Mouse (Mus musculus) cerebellum, adult 2 months (tissue): Measurements from ENCODE around the gene Kcng4. TPM values are rescaled to one million over a fixed set of nuclear protein-coding genes. Genes with fewer than 3 reads are reported as not detected.

Experiments
- DNase-seq, 2 experiments: peaks; one replicate each; pipeline ENCODE4 v3.0.0; 2021
- H3K27ac ChIP-seq: fragments of 200-500 bp; 2 replicates; pipeline ENCODE4 v1.5.1; 2012; ENCODE audit warnings: low read length, control low read depth, inconsistent platforms; ENCODE audit not compliant: insufficient read depth
- H3K27me3 ChIP-seq: fragments of 200-500 bp; 2 replicates; pipeline ENCODE4 v1.6.1; 2012; ENCODE audit warnings: inconsistent platforms, mild to moderate bottlenecking, low read length, moderate library complexity; ENCODE audit not compliant: control insufficient read depth, insufficient read depth
- H3K4me1 ChIP-seq: fragments of 200-500 bp; 2 replicates; pipeline ENCODE4 v1.6.1; 2011; ENCODE audit warnings: low read length; ENCODE audit not compliant: control insufficient read depth, insufficient read depth
- H3K4me3 ChIP-seq: fragments of 200-500 bp; replicated peaks from 2 replicates; pipeline ENCODE3; 2011; ENCODE audit warnings: mild to moderate bottlenecking, low read depth, low read length, control low read depth; ENCODE audit not compliant: insufficient read depth
- CTCF ChIP-seq: fragments of 200-500 bp; IDR thresholded peaks from 2 replicates; pipeline ENCODE4 v1.5.1; 2011; ENCODE audit warnings: low read depth, mild to moderate bottlenecking, control low read depth, low read length, moderate library complexity, borderline replicate concordance; ENCODE audit not compliant: insufficient read depth
- POLR2A ChIP-seq: fragments of 200-500 bp; IDR thresholded peaks from 2 replicates; pipeline ENCODE4 v1.6.1; 2011; ENCODE audit warnings: low read length, control low read depth, borderline replicate concordance; ENCODE audit not compliant: insufficient read depth
- WGBS: fragments of 180-500 bp; shearing (Covaris S2); methylation state at CpG from one replicate; pipeline ENCODE4 v1.1.7; 2018; 5-methylcytosine and 5-hydroxymethylcytosine counted together
- polyA plus RNA-seq: library from polyadenylated mRNA; depleted of rRNA; stranded (reverse); fragments of >200 nt; gene quantifications from 2 replicates; pipeline ENCODE4 v1.2.3, GENCODE M21; 2012; rRNA removed

Gene Kcng4
- polyA plus RNA-seq, 1 experiment: 92.6 TPM

DNA sequence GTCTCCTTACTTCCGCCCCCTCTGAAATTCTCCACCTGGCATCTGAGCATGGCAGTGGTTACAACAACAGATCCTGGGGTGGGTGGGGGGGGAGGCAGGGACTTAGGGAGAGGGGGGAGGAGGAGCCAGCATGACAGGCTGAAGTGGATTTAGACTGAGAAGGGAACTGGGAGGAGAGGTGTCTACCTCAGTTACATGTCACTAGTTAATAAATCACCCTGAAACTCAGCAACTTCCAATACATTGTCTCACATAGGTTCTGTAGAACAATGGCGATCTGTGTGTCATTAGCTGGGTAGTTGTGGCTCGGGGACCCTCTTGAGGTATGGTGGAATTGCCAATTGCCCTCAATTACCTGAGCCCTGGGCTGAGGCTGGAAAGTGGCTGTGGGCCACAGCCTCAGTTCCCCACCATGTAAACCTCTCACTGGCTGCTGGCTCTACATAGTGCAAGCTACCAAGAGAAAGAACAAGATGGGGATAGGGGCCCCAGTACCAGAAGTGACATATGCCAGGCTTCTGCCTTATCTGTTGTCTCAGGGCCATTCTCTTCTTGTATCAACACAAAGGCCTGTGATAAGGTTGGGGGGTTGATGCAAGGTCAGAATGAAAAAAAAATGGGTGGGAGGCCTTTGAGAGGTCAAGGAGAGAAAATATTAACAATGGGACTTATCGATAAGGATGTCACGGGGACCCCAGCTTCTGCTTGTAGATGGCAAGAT, 54.9 kb downstream of the Kcng4 start:
- H3K4me3 ChIP-seq: no peak overlapping the region
- no peak overlapping the region for H3K27ac ChIP-seq
- WGBS: 85% methylated on average over 5 of the region's 5 CpGs
- TF ChIP-seq POLR2A: no peak
- no peak for TF ChIP-seq CTCF
- H3K27me3 ChIP-seq: no peaks in the 10 kb centered on the region
- DNase-seq: no peak
- no peaks in the 10 kb centered on the region for H3K4me1 ChIP-seq

DNA sequence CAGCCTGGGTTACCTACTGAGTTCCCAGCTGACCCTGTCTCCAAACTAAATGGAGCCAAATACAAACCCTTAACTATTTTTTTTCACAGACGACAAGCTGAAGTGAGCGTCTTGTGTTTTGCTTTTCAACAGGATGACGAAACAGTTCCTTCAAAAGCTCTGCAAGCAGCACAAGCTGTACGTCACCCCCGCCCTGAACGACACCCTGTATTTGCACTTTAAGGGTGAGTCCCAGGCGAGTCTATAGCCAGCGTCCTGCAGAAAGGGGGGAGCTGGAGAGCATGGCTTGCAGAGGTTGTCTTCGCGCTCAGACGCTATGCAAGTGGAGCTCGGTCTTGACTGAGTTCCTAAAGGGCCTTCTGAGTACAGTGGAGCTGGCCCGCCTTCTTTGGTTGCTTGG, 56.4 kb downstream of the Kcng4 start:
- TF ChIP-seq POLR2A (no peak), CTCF (no peak)
- H3K4me3 ChIP-seq: no peak overlapping the region

DNA sequence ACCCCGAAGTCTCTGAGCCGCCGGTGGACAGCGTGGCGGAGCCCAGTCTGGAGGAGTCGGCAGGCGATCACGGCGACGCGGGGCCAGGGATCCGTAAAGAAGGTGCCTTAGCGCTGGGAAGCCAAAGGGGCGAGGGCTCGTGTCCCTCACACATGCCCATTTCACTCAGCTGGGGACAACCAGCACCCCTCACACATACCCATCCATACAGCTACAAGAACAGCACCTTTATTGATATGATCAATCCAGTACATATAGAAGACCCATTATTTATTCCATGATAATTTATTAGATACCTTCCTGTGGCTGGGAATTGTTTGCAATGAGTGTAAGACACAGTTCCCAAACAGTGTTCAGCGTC, 60.1 kb downstream of the Kcng4 start:
- H3K27ac ChIP-seq: no peak overlapping the region
- no peaks in the 10 kb centered on the region for H3K27me3 ChIP-seq
- H3K4me3 ChIP-seq: peak overlapping the region; percentile 64
- no peak for TF ChIP-seq CTCF
- no peak for TF ChIP-seq POLR2A
- DNase-seq: no peak
- 2% methylated on average over 16 of the region's 16 CpGs for WGBS
- 0 out of 2 replicates have a peak, but pooled peaks cover 2% of the 10 kb centered on the region for H3K4me1 ChIP-seq

More for the DNA sequence above, 56.4 kb downstream of the Kcng4 start:
- 53% methylated on average over 13 of the region's 13 CpGs for WGBS
- H3K27ac ChIP-seq: no peak overlapping the region
- DNase-seq: no peak
- H3K27me3 ChIP-seq: no peaks in the 10 kb centered on the region
- no peaks in the 10 kb centered on the region for H3K4me1 ChIP-seq

DNA sequence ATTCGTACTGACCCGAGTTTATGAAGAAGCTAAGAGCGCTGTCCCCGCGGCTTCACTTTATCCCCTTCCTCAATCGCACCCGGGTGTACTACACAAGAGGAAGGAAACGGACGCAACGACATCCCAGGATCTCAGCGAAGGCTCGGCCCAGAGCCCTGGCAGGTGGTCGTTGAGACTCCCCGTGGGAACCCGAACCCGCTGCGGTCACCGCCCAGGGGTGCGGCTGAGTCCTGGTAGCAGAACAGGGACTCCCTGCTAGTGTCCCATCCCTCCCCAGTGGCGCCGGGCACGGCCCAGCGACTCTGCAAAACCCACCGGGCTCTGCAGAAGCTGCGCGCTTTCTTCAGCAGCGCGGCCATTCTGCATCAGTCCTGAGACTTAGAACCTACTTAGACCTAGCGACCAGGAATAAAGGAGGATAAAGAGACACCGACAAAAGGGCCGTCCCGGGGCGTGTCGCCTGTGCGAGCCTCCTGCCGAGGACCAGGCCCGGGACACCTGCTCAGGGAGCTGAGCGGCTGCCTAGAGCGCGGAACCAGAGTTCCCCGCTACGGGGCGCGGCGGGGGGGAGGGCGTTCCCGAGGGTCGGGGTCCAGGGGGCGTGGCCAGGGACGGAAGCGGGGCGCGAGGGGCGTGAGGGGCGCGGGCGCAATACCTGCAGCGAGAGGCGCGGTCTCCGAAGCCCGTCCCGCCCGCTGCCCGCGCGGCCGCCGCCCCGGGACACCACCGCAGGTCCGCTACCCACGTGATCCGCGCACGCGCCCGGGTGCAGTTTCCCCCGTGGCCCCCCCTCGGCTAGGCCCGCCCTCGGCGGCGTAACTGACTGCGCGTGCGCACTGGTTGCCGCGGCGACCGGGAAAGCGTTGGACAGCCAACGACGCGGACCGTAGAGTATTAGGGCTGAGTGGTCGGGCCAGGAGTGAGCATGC, 60.8 kb downstream of the Kcng4 start, which contains the start of the genes Hsdl1 and Dnaaf1:
Gene Hsdl1 (minus strand): TSS at position 747 of the 929 bp plus-strand sequence.
Gene Dnaaf1 (plus strand): TSS at position 799 of the 929 bp plus-strand sequence.
- no peak within 1 kb of the TSS for H3K27ac ChIP-seq
- under 1% methylated on average over 96 of the region's 97 CpGs for WGBS
- H3K27me3 ChIP-seq: no peaks in the 10 kb centered on the region
- peak; percentile 95 to 97 for DNase-seq
- no peak for TF ChIP-seq CTCF
- peak; percentile 71 for TF ChIP-seq POLR2A
- H3K4me3 ChIP-seq: peak within 1 kb of the TSS; percentile 64
- H3K4me1 ChIP-seq: 0 out of 2 replicates have a peak, but pooled peaks cover 2% of the 10 kb centered on the region

Other genes with a start within 250 kb of the Kcng4 start
- gene Mlycd, start 240.8 kb downstream of the Kcng4 start, polyA plus RNA-seq: 30.5 and 31.6 TPM in 2 replicates
- gene Osgin1, start 201.6 kb downstream of the Kcng4 start, polyA plus RNA-seq: 0.84 and 0.93 TPM in 2 replicates
- gene Necab2, start 189.0 kb downstream of the Kcng4 start, polyA plus RNA-seq: 17.0 and 26.6 TPM in 2 replicates
- gene Slc38a8, start 134.0 kb downstream of the Kcng4 start, polyA plus RNA-seq: 0.29 and 0.30 TPM in 2 replicates
- gene Mbtps1, start 76.9 kb downstream of the Kcng4 start, polyA plus RNA-seq: 81.6 and 89.4 TPM in 2 replicates
- 42.4 and 45.0 TPM in 2 replicates for gene Hsdl1, start 60.5 kb downstream of the Kcng4 start, polyA plus RNA-seq
- gene Dnaaf1, start 60.4 kb downstream of the Kcng4 start, polyA plus RNA-seq: 0.20 and 0.27 TPM in 2 replicates
- 14.2 and 14.6 TPM in 2 replicates for gene Taf1c, start 30.5 kb downstream of the Kcng4 start, polyA plus RNA-seq
- gene Adad2, start 22.9 kb downstream of the Kcng4 start, polyA plus RNA-seq: 0.11 TPM in 2 replicates
- gene Wfdc1, start 30.7 kb upstream of the Kcng4 start, polyA plus RNA-seq: 18.9 and 19.3 TPM in 2 replicates
- 0.28 and 0.35 TPM in 2 replicates for gene Atp2c2, start 64.3 kb upstream of the Kcng4 start, polyA plus RNA-seq
- gene Tldc1, start 142.7 kb upstream of the Kcng4 start, polyA plus RNA-seq: 10.8 and 11.0 TPM in 2 replicates
- 149 and 156 TPM in 2 replicates for gene Cotl1, start 204.9 kb upstream of the Kcng4 start, polyA plus RNA-seq
- gene Klhl36, start 226.6 kb upstream of the Kcng4 start, polyA plus RNA-seq: 12.7 and 15.3 TPM in 2 replicates